Mouse (Mus musculus) retina, adult 2 months (tissue): Measurements from ENCODE around the gene Rpl7l1.

ENCODE experiments used
- DNase-seq: peaks from one replicate; pipeline ENCODE4 v3.0.0-alpha.2; 2012; ENCODE audit warnings: low read depth, low spot score

Rpl7l1 gene

DNA sequence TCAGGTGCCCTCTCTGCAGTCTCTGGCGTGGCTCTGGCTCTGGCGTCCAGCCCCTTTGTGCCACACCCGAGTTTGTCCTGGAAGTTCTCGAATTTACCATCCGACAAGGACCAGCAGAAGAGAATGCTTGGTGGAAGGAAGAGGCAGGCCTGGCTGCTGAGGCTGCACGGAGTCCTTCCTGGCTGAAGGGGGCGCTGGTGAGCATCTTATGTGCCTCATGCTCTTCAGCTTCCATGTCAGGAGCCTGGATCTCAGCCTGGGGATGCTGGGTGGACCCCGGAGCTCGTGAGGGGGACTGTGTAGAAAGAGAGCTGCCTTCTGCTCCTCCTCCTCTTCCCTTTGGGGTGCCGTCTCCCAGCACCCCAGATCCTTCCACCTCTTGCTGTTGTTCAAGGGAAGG lies 46.3 kb downstream of the Rpl7l1 start:
- no peak for DNase-seq

DNA sequence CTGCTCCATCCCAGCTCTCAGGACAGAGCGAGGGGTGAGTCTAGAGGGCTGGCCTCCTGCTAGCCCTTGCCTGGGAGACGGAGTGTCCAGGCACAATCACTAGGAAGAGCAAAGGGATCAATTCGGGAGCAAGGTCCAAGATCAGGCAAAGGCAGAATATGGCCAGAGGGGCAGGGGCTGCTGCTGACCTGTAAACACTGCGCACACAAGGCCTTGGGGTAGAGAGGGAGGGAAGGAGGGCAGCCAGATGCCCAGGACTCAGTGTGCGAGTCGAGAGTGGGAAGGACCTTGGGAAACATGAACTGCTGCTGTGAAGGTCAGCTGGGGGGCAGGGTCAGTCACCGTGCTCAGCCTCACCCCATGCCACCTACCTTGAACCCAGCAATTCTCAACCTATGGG lies 47.2 kb downstream of the Rpl7l1 start:
- no peak for DNase-seq

DNA sequence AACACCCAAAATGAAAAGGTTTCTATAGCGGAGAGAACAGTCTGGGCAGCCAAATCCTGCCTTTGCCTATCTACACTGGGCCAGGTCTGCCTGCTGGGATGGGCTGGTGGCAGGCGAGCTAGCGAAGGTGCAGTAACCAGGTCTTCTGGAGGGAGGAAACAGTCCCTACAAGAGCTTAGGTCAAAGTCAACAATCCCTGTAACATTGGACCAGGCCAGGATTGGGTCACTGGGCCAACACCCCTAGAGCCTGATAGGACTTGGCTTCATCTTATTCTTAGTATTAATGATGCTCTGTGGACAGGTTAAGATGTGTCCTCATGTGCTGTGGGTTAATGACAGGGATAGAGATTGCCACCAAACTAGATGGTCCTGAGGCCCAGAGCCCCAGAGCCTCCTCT lies 48.4 kb downstream of the Rpl7l1 start:
- DNase-seq: no peak

DNA sequence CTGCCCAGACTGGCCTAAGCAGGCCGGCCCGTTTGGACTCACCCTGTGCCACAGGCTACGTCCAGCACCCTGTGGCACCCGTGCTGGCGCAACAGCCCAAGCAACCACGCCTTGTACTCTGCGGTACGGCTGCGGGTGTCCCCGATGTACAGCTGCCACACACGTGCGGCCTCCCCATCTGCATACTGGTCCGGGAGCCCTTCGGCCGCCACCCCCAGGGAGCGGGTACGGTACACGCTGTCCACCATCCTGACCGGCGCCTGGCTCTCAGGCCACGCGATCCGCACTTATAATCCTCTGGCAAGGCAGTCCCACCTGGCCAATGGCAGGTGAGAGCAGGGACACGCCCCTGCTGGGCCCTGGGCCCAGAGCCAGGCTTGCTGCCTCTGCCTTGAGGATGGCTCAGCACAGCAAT lies 53.6 kb downstream of the Rpl7l1 start, which contains the start of gene Gnmt:
TSS of gene Gnmt (minus strand) at position 265 of the 415 bp plus-strand sequence.
- no peak for DNase-seq

DNA sequence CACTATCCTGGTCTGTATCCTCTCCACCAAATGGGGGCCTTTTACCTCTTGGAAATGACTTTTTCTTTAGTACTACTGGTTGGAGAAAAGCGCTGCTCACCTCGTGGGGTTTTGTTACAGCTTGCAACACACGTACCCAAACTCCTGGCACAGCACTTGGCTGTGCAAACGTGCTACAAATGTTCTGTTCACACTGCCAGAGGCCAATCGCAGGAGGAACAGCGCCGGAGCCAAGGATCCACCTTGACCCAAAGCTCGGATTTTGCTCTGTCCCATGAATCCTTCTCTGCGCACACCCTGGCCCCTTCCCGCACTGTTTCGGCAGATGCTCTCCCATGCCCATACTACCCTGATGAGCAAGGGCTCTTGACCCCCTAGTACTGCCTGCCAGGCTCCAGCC lies 54.0 kb downstream of the Rpl7l1 start:
- DNase-seq: no peak

DNA sequence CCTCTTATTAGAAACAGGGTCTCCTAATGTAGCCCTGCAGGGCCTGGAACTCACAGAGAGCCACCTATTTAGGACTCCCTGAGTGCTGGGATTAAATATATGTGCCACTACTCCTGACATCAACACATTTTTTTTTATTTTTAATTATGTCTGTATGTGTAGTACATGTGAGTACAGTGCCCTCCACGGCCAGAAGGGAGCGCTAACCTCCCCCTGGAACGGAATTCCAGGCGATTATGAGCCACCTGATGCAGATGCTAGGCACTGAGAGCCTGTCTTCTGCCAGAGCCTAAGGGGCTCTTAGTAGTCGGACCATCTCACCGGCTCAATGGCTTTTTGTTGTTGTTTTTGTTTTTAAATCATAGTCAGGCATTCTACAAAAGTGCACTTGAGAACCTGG lies 54.5 kb downstream of the Rpl7l1 start:
- DNase-seq: no peak

DNA sequence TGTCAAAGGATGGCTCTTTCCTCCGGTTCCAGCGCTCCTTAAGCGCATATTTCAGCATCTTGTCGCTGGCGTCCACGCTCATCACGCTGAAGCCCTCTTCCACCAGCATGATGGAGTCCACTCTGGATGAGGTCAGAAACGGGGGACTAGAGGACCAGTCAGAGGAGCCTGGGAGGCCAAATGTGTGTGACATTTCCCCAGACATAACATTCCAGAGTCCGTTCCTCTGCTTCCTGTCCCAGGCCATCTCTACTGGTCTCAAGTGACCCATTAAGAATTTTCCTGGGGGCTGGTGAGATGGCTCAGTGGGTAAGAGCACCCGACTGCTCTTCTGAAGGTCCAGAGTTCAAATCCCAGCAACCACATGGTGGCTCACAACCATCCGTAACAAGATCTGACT lies 55.2 kb downstream of the Rpl7l1 start:
- DNase-seq: no peak

DNA sequence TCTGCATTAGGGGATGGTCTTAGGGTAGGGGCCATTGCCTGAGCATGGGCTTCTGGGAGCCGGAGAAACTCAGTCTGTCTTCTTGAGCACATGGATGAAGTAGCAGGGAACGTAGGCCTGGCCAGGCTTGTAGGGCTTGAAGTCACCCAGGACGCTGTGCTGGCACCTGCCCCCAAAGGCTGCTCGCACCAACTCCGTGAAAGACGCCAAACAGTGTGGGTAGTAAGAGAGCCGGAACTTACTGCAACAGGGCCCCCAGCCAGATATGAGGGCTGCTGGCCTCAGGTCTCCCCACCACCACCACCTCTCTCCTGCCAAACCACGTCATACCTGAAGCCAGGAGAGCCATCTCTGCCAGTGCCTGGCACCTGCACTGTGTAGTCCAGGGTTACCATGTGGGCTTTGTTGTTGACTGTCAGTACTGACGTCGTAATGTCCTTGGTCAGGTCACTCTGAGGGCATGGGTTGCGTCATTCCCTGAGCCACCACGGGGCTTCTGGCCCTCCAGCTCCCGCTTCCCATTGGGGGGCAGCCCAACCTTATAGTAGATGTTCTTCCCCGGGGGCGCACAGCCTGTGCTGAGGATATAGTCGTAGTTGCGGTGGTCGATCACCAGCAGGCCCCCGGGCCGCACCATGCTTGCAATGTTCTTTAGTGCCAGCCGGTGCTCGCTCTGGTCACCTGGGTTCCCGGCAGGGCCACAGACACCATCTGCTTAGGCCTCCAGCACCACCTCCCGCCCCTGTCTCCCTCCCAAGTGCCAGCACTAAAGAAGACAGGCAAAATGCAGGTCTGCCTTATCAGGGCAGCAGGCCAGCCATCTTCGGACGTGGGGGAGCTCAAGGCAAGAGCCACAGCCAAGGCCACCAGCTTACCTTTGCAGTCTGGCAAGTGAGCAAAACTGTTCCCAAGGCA lies 56.5 kb downstream of the Rpl7l1 start:
- no peak for DNase-seq

DNA sequence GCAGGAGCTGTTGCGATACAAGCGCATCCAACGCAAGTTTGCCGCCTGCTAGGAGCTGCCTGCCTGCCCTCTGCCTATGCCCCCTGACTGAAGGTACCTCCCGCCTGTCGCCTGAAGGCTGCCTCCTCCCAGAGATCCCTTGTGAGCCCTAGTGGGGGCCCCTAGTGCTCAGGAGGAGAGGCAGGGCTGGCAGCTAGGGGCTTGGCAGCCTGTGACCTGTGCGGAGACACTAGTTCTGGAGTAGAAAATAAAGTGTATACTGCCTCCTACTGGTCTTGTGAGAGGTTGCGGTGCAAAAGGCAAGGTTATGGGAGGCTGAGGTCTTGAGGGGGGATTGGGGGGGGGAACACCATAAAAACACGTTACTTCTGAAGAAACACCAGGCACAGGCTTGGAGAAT lies 57.2 kb downstream of the Rpl7l1 start:
- no peak for DNase-seq

DNA sequence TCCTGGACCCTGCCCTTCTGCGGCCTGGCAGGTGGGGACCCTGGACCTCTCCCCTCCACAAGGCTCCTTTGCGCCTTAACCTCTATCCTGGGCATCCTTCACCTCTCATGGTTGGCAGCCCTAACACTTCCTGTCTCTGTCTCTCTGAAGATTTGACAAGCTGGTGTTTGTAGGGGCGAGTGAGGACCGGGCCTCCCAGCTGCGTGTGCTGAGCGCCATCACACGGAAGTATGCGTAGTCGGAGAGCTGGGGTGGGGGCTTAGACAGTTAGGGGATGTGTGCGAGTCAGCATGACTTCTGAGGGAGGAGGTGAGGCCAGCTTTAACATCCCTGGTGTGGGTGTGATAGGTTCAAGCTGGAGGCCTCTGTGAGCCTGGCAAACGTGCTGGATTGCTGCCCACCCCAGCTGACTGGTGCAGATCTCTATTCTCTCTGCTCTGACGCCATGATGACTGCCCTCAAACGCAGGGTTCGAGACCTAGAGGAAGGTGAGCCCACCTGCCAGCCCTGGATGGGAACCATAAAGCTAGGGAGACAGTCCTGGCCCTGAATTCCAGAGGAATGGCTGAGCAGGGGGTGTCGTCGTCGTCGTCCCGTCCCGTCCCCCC lies 57.9 kb downstream of the Rpl7l1 start:
- no peak for DNase-seq
